ENCODE assay signal across 8 mouse cellular contexts in the genomic region with DNA sequence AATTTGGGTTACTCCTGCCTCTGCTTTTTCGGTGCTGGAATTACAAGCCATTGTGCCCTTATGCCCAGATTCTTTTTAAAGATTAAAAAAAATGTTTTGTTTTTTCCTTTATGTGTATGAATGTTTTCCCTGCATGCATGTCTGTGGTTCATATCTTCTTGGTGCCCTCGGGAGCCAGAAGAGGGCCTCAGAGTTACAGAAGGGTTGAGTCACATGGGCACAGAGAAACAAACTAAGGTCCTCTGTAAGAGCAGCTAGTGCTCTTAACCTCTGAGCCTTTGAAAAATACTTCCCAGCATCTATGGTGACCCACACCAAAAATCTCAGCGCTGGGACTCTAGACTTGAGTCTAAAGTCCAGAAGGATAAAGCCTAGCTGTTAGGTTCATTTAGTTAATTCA. TPM values are rescaled to one million over a fixed set of nuclear protein-coding genes. Genes with fewer than 3 reads are reported as not detected.
DNase-seq lines count a peak whose midpoint lies in the region; ATAC-seq and TF ChIP-seq lines count a peak whose summit lies in the region.

No protein-coding gene starts in this region.

- H3K27ac ChIP-seq in layer of hippocampus, adult 2 months: peak overlapping the region; percentile 98
- H3K27ac ChIP-seq in embryonic facial prominence, embryonic 14.5 days (replicated peaks; ENCODE audit: low read depth, low read length): peak overlapping the region; percentile 71
- peak overlapping the region; percentile 85 for H3K27ac ChIP-seq in hindbrain, embryonic 12.5 days
- H3K27ac ChIP-seq in limb, embryonic 14.5 days (replicated peaks; ENCODE audit: low read depth, low read length): peak overlapping the region; percentile 88
- peak overlapping the region; percentile 90 for H3K27ac ChIP-seq in midbrain, embryonic 13.5 days

- H3K4me1 ChIP-seq in embryonic facial prominence, embryonic 14.5 days (ENCODE audit: control insufficient read depth, insufficient read depth, low read length): no peaks in the 10 kb centered on the region
- H3K4me1 ChIP-seq in hindbrain, embryonic 12.5 days: peaks cover 9% of the 10 kb centered on the region
- peaks cover 4% of the 10 kb centered on the region; the same call in 1 of the 2 replicates for H3K4me1 ChIP-seq in limb, embryonic 14.5 days (ENCODE audit: control insufficient read depth, insufficient read depth, low read length)
- peaks cover 25% of the 10 kb centered on the region for H3K4me1 ChIP-seq in midbrain, embryonic 13.5 days (replicated peaks)

- peak; percentile 60 for TF ChIP-seq CTCF in layer of hippocampus, adult 2 months (conservative IDR thresholded peaks at IDR 0.05)

- WGBS in embryonic facial prominence, embryonic 14.5 days: 15% methylated on average over 3 of the region's 3 CpGs
- 21% methylated on average over 3 of the region's 3 CpGs for WGBS in hindbrain, embryonic 12.5 days
- 17% methylated on average over 3 of the region's 3 CpGs for WGBS in limb, embryonic 14.5 days
- WGBS in midbrain, embryonic 13.5 days: 15% methylated on average over 3 of the region's 3 CpGs

- no peak for TF ChIP-seq POLR2A in limb, embryonic 14.5 days (IDR thresholded peaks at IDR 0.05; ENCODE audit: borderline replicate concordance, extremely low read depth, insufficient read depth, insufficient read length)

- H3K36me3 ChIP-seq in embryonic facial prominence, embryonic 14.5 days (ENCODE audit: control insufficient read depth, insufficient read depth, low read length): peaks cover 26% of the 10 kb centered on the region
- H3K36me3 ChIP-seq in hindbrain, embryonic 12.5 days: peaks cover 25% of the 10 kb centered on the region
- peaks cover 25% of the 10 kb centered on the region for H3K36me3 ChIP-seq in limb, embryonic 14.5 days (ENCODE audit: control insufficient read depth, insufficient read depth, low read length)
- H3K36me3 ChIP-seq in midbrain, embryonic 13.5 days: peaks cover 27% of the 10 kb centered on the region

- peak; percentile 43 for ATAC-seq in activated CD4-positive, CD25-positive, alpha-beta regulatory T cell, adult 4 months
- ATAC-seq in embryonic facial prominence, embryonic 14.5 days (ENCODE audit: low read depth): 0 out of 2 replicates have a peak, but pooled peaks have one; percentile 35
- ATAC-seq in hindbrain, embryonic 12.5 days (ENCODE audit: low FRiP score): peak; percentile 71
- peak; percentile 30; the same call in 1 of the 2 replicates for ATAC-seq in limb, embryonic 14.5 days (ENCODE audit: low FRiP score, low read depth)
- peak; percentile 44 for ATAC-seq in midbrain, embryonic 13.5 days

- no peaks in the 10 kb centered on the region for H3K27me3 ChIP-seq in embryonic facial prominence, embryonic 14.5 days (replicated peaks; ENCODE audit: control insufficient read depth, insufficient read depth, low read length)
- H3K27me3 ChIP-seq in hindbrain, embryonic 12.5 days: no peaks in the 10 kb centered on the region
- no peaks in the 10 kb centered on the region for H3K27me3 ChIP-seq in limb, embryonic 14.5 days (ENCODE audit: control insufficient read depth, insufficient read depth, low read length)
- no peaks in the 10 kb centered on the region for H3K27me3 ChIP-seq in midbrain, embryonic 13.5 days

- H3K4me2 ChIP-seq in embryonic facial prominence, embryonic 14.5 days (ENCODE audit: low read depth, low read length): peak overlapping the region; percentile 67
- H3K4me2 ChIP-seq in hindbrain, embryonic 12.5 days (replicated peaks): peak overlapping the region; percentile 48
- peak overlapping the region; percentile 68 for H3K4me2 ChIP-seq in limb, embryonic 14.5 days (replicated peaks; ENCODE audit: low read depth, low read length, severe bottlenecking)
- H3K4me2 ChIP-seq in midbrain, embryonic 13.5 days (replicated peaks): peak overlapping the region; percentile 73

- peak overlapping the region; percentile 86 for H3K4me3 ChIP-seq in layer of hippocampus, adult 2 months
- H3K4me3 ChIP-seq in embryonic facial prominence, embryonic 14.5 days (ENCODE audit: low read depth, low read length): peak overlapping the region; percentile 52
- peak overlapping the region; percentile 49 for H3K4me3 ChIP-seq in hindbrain, embryonic 12.5 days
- peak overlapping the region; percentile 66 for H3K4me3 ChIP-seq in limb, embryonic 14.5 days (replicated peaks; ENCODE audit: low read length)
- H3K4me3 ChIP-seq in midbrain, embryonic 13.5 days (replicated peaks): peak overlapping the region; percentile 72

- peak overlapping the region; percentile 71 for H3K9ac ChIP-seq in embryonic facial prominence, embryonic 14.5 days (ENCODE audit: low read depth, low read length)
- peak overlapping the region; percentile 71 for H3K9ac ChIP-seq in hindbrain, embryonic 12.5 days
- peak overlapping the region; percentile 71 for H3K9ac ChIP-seq in limb, embryonic 14.5 days (ENCODE audit: low read depth, low read length, severe bottlenecking)
- peak overlapping the region; percentile 81 for H3K9ac ChIP-seq in midbrain, embryonic 13.5 days (replicated peaks)

- H3K9me3 ChIP-seq in embryonic facial prominence, embryonic 14.5 days (ENCODE audit: control insufficient read depth, low read length): peaks cover 16% of the 10 kb centered on the region; the same call in 1 of the 2 replicates
- 0 out of 2 replicates have a peak, but pooled peaks cover 5% of the 10 kb centered on the region for H3K9me3 ChIP-seq in hindbrain, embryonic 12.5 days (replicated peaks)
- H3K9me3 ChIP-seq in limb, embryonic 14.5 days (ENCODE audit: control insufficient read depth, low read length): peaks cover 21% of the 10 kb centered on the region
- peaks cover 14% of the 10 kb centered on the region for H3K9me3 ChIP-seq in midbrain, embryonic 13.5 days

- peak; percentile 13 to 17 for DNase-seq in layer of hippocampus, adult 2 months (ENCODE audit: low spot score in 2 of 2)
- DNase-seq in layer of hippocampus, adult 9-10 months (ENCODE audit: low spot score): no peak
- peak; percentile 50 for DNase-seq in embryonic facial prominence, embryonic 14.5 days (ENCODE audit: low spot score)
- DNase-seq in limb, embryonic 14.5 days (ENCODE audit: low spot score): no peak
- DNase-seq in thymus, postnatal 10 days (ENCODE audit: low spot score in 2 of 2): peak; percentile 42 to 45

RNA-seq across cellular contexts. Expression of gene Exo5, which starts 0.6 kb away (rescaled TPM):
- total RNA-seq in layer of hippocampus, adult 2 months (2021): 10 to 100 TPM in 1 of 2 experiments, 1 to 10 TPM in 1; 9.4 to 12.6 TPM
- polyA plus RNA-seq in activated CD4-positive, CD25-positive, alpha-beta regulatory T cell, adult 4 months (2017; shearing (Covaris generic)): 10 to 100 TPM; 28.2 to 30.5 TPM
- polyA plus RNA-seq in embryonic facial prominence, embryonic 14.5 days (2014; fragmentation: Nextera tagmentation; extraction: Ambion mirVana): 16.7 and 22.2 TPM in 2 replicates
- polyA plus RNA-seq in hindbrain, embryonic 12.5 days (2016; fragmentation: Nextera tagmentation; extraction: Ambion mirVana): 34.1 and 38.0 TPM in 2 replicates
- polyA plus RNA-seq in limb, embryonic 14.5 days (2012; rRNA removed): 19.5 and 25.4 TPM in 2 replicates
- polyA plus RNA-seq in limb, embryonic 14.5 days (2014; fragmentation: Nextera tagmentation; extraction: Ambion mirVana): 24.8 and 25.2 TPM in 2 replicates
- polyA plus RNA-seq in midbrain, embryonic 13.5 days (2015; fragmentation: Nextera tagmentation; extraction: Ambion mirVana): 39.2 and 44.5 TPM in 2 replicates

RNA-seq across cellular contexts. Expression of gene Zfp69, which starts 26.1 kb away (rescaled TPM):
- total RNA-seq in layer of hippocampus, adult 2 months (2021): 1 to 10 TPM; 1.5 to 1.7 TPM
- polyA plus RNA-seq in activated CD4-positive, CD25-positive, alpha-beta regulatory T cell, adult 4 months (2017; shearing (Covaris generic)): 1 to 10 TPM; 1.9 to 2.2 TPM
- polyA plus RNA-seq in embryonic facial prominence, embryonic 14.5 days (2014; fragmentation: Nextera tagmentation; extraction: Ambion mirVana): 6.1 and 6.6 TPM in 2 replicates
- polyA plus RNA-seq in hindbrain, embryonic 12.5 days (2016; fragmentation: Nextera tagmentation; extraction: Ambion mirVana): 10.1 and 10.6 TPM in 2 replicates
- polyA plus RNA-seq in limb, embryonic 14.5 days (2012; rRNA removed): 5.5 and 6.0 TPM in 2 replicates
- polyA plus RNA-seq in limb, embryonic 14.5 days (2014; fragmentation: Nextera tagmentation; extraction: Ambion mirVana): 7.5 and 8.7 TPM in 2 replicates
- polyA plus RNA-seq in midbrain, embryonic 13.5 days (2015; fragmentation: Nextera tagmentation; extraction: Ambion mirVana): 8.8 and 9.4 TPM in 2 replicates

Comparison
In these comparisons a context has a peak if more than half of its experiments do, and no peak if none do; other contexts are left out.
1. DNase-seq: peak in layer of hippocampus, adult 2 months (2 of 2), embryonic facial prominence, embryonic 14.5 days (single experiment) and thymus, postnatal 10 days (2 of 2); none in layer of hippocampus, adult 9-10 months (single experiment) and limb, embryonic 14.5 days (single experiment).
2. Peak in every context shown above with its lines, with median percentiles within 50 percentile points of each other: H3K27ac ChIP-seq, H3K4me3 ChIP-seq, ATAC-seq, H3K4me2 ChIP-seq and H3K9ac ChIP-seq.